ENCODE assay signal across 18 mouse cellular contexts in the genomic region with DNA sequence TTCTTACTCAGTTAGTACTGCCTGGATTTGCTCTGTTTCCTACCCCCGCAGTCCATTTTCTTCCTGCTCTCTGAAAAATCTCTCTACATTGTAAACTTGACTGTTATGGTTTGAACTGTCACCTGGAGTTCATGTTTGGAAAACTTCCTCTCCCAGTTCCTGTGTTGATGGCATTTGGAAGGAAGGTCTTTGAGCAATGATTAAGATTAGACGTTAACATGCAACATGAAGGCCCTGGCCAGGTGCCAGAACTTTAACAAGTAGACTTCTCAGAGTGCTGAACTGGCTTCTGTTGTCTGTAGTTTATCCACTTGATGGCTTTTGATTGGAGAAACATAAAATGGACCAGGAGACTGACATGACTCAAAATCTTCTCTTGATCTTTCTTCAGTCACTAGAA. TPM values are rescaled to one million over a fixed set of nuclear protein-coding genes. Genes with fewer than 3 reads are reported as not detected.
DNase-seq lines count a peak whose midpoint lies in the region; ATAC-seq and TF ChIP-seq lines count a peak whose summit lies in the region.
"Had no signal": no experiment of that assay in that cellular context is flagged by ENCODE, and none has a peak within 500 bp of the region (broad histone marks: within the 10 kb centered on the region; RNA-seq: fewer than 3 reads in every experiment).

No protein-coding gene starts in this region.

- no peak for TF ChIP-seq RAD21 in MEL (IDR thresholded peaks at IDR 0.05; ENCODE audit: low read depth, low read length)

- H3K4me1 ChIP-seq in kidney, adult 2 months (ENCODE audit: control insufficient read depth, insufficient read depth, low read length), result peaks cover 21% of the 10 kb centered on the region
- no peaks in the 10 kb centered on the region for H3K4me1 ChIP-seq in kidney, embryonic 14.5 days (ENCODE audit: control insufficient read depth, insufficient read depth, low read length)
- peaks cover 17 to 18% of the 10 kb centered on the region in 2 experiments for H3K4me1 ChIP-seq in MEL (ENCODE audit: control insufficient read depth in 1 of 2, insufficient read depth in 2 of 2, low read length in 2 of 2)
- peaks cover 13% of the 10 kb centered on the region; the same call in 1 of the 2 replicates for H3K4me1 ChIP-seq in intestine, postnatal 0 days (replicated peaks; ENCODE audit: control insufficient read depth, insufficient read depth, low read length)

- H3K36me3 ChIP-seq in kidney, adult 2 months (ENCODE audit: control insufficient read depth, insufficient read depth, low read length), result no peaks in the 10 kb centered on the region
- H3K36me3 ChIP-seq in kidney, embryonic 14.5 days (ENCODE audit: control insufficient read depth, insufficient read depth, low read length), result no peaks in the 10 kb centered on the region
- H3K36me3 ChIP-seq in MEL (ENCODE audit: control insufficient read depth in 1 of 2, insufficient read depth in 2 of 2, low read length in 2 of 2), result peaks cover 0 to 33% of the 10 kb centered on the region in 2 experiments; a peak in 2 of 4 replicates
- H3K36me3 ChIP-seq in intestine, postnatal 0 days (ENCODE audit: control insufficient read depth, insufficient read depth), result no peaks in the 10 kb centered on the region
- H3K36me3 ChIP-seq: heart, embryonic 10.5 days had no signal

- peaks cover 4% of the 10 kb centered on the region for H3K79me2 ChIP-seq in MEL (ENCODE audit: control insufficient read depth, insufficient read depth, low read length, poor library complexity)

- ATAC-seq in kidney, embryonic 14.5 days (ENCODE audit: low FRiP score, low TSS enrichment), result no peak
- no peak for ATAC-seq in intestine, postnatal 0 days
- ATAC-seq: activated CD4-positive, CD25-positive, alpha-beta regulatory T cell, adult 4 months; intestine, embryonic 16.5 days had no signal

- 40% methylated on average over 2 of the region's 2 CpGs for WGBS in kidney, adult 2 months
- WGBS in kidney, embryonic 14.5 days, result 56% methylated on average over 2 of the region's 2 CpGs
- 25% methylated on average over 2 of the region's 2 CpGs for WGBS in intestine, postnatal 0 days

- no peaks in the 10 kb centered on the region for H3K27me3 ChIP-seq in kidney, adult 2 months (replicated peaks; ENCODE audit: control insufficient read depth, insufficient read depth, low read length)
- H3K27me3 ChIP-seq in kidney, embryonic 14.5 days (ENCODE audit: control insufficient read depth, insufficient read depth, low read length), result no peaks in the 10 kb centered on the region
- H3K27me3 ChIP-seq in MEL (ENCODE audit: control insufficient read depth in 1 of 2, insufficient read depth in 2 of 2, low read length in 2 of 2), result no peaks in the 10 kb centered on the region
- no peaks in the 10 kb centered on the region for H3K27me3 ChIP-seq in intestine, postnatal 0 days (replicated peaks; ENCODE audit: control insufficient read depth, insufficient read depth, low read length)

- no peak overlapping the region for H3K4me3 ChIP-seq in kidney, adult 2 months (ENCODE audit: insufficient read depth, low read depth, low read length)
- H3K4me3 ChIP-seq in kidney, embryonic 14.5 days (ENCODE audit: low read length), result no peak overlapping the region
- no peak overlapping the region for H3K4me3 ChIP-seq in MEL (ENCODE audit: control insufficient read depth in 1 of 2, insufficient read depth in 1 of 2, low read depth in 2 of 2, low read length in 2 of 2)
- no peak overlapping the region for H3K4me3 ChIP-seq in intestine, postnatal 0 days (ENCODE audit: low read depth, low read length)
- H3K4me3 ChIP-seq: heart, embryonic 10.5 days had no signal

- TF ChIP-seq EP300 in MEL (IDR thresholded peaks at IDR 0.05; ENCODE audit: low read depth in 1 of 2, low read length in 2 of 2), result no peak

- no peak for TF ChIP-seq CTCF in kidney, adult 2 months (conservative IDR thresholded peaks at IDR 0.05; ENCODE audit: insufficient read depth, insufficient read length, low read depth, low read length)
- no peak for TF ChIP-seq CTCF in MEL (IDR thresholded peaks at IDR 0.05 in 2 of 3, conservative IDR thresholded peaks at IDR 0.05 in 1 of 3; ENCODE audit: control insufficient read depth in 1 of 3, insufficient read depth in 1 of 3, low read depth in 2 of 3, low read length in 3 of 3, poor library complexity in 1 of 3, severe bottlenecking in 1 of 3)
- no peak for TF ChIP-seq CTCF in intestine, postnatal 0 days (IDR thresholded peaks at IDR 0.05; ENCODE audit: low read depth)

- DNase-seq in cerebellum, postnatal 14 days, result peak; percentile 6 to 16
- DNase-seq in cerebellum, adult 9-11 months, result no peak
- DNase-seq in kidney, adult 2 months, result peak; percentile 75
- DNase-seq in MEL (ENCODE audit: low read depth, low spot score), result peak; percentile 74
- peak; percentile 65 to 71 for DNase-seq in kidney, postnatal 25 days
- no peak for DNase-seq in frontal cortex, postnatal 25 days (ENCODE audit: low spot score in 2 of 2)
- DNase-seq: right cerebral cortex, postnatal 25 days; thymus, postnatal 14 days had no signal

- H3K9me3 ChIP-seq in kidney, embryonic 14.5 days (ENCODE audit: control insufficient read depth, low read length), result peaks cover 5% of the 10 kb centered on the region; the same call in 1 of the 2 replicates
- no peaks in the 10 kb centered on the region for H3K9me3 ChIP-seq in MEL (replicated peaks; ENCODE audit: insufficient read depth, low read length)
- H3K9me3 ChIP-seq in intestine, postnatal 0 days (ENCODE audit: control insufficient read depth), result no peaks in the 10 kb centered on the region
- H3K9me3 ChIP-seq: G1E had no signal

- no peak overlapping the region for H3K27ac ChIP-seq in kidney, adult 2 months (ENCODE audit: insufficient read depth, low read depth, low read length)
- no peak overlapping the region for H3K27ac ChIP-seq in kidney, embryonic 14.5 days (ENCODE audit: low read depth, low read length)
- no peak overlapping the region for H3K27ac ChIP-seq in MEL (ENCODE audit: control insufficient read depth, low read depth, low read length)
- no peak overlapping the region for H3K27ac ChIP-seq in intestine, postnatal 0 days (ENCODE audit: low read depth, low read length)
- H3K27ac ChIP-seq: heart, embryonic 10.5 days had no signal

- no peak overlapping the region for H3K9ac ChIP-seq in kidney, embryonic 14.5 days (ENCODE audit: low read depth, low read length)
- no peak overlapping the region for H3K9ac ChIP-seq in MEL (ENCODE audit: control insufficient read depth, low read depth, low read length, poor library complexity, severe bottlenecking)
- H3K9ac ChIP-seq in intestine, postnatal 0 days (ENCODE audit: low read depth, low read length), result no peak overlapping the region

- no peak overlapping the region for H3K4me2 ChIP-seq in kidney, embryonic 14.5 days (replicated peaks; ENCODE audit: low read depth, low read length)
- H3K4me2 ChIP-seq in intestine, postnatal 0 days (replicated peaks; ENCODE audit: low read depth), result no peak overlapping the region

- no peak for TF ChIP-seq POLR2A in kidney, adult 2 months (IDR thresholded peaks at IDR 0.05; ENCODE audit: low read depth, low read length)
- TF ChIP-seq POLR2A in MEL (IDR thresholded peaks at IDR 0.05; ENCODE audit: control insufficient read depth in 1 of 2, insufficient read depth in 1 of 2, low read depth in 1 of 2, low read length in 2 of 2, poor library complexity in 1 of 2), result no peak

TF ChIP-seq in MEL, 35 proteins besides CTCF, POLR2A, EP300 and RAD21:
- TF ChIP-seq ELF1 (IDR thresholded peaks at IDR 0.05; ENCODE audit: low read depth, low read length), result no peak
- no peak for TF ChIP-seq MYC (IDR thresholded peaks at IDR 0.05; ENCODE audit: low read depth, low read length)
- no peak for TF ChIP-seq MEF2A (IDR thresholded peaks at IDR 0.05; ENCODE audit: extremely low read depth, insufficient replicate concordance, low read depth, low read length, poor library complexity, severe bottlenecking)
- TF ChIP-seq TCF12 (IDR thresholded peaks at IDR 0.05; ENCODE audit: low read depth, low read length), result no peak
- no peak for TF ChIP-seq CHD2 (IDR thresholded peaks at IDR 0.05; ENCODE audit: low read length)
- TF ChIP-seq USF2 (IDR thresholded peaks at IDR 0.05; ENCODE audit: borderline replicate concordance in 1 of 2, insufficient read depth in 1 of 2, low read depth in 1 of 2, low read length in 2 of 2), result no peak
- TF ChIP-seq BHLHE40 (IDR thresholded peaks at IDR 0.05; ENCODE audit: borderline replicate concordance, low read depth, low read length), result no peak
- TF ChIP-seq JUND (IDR thresholded peaks at IDR 0.05; ENCODE audit: low read depth, low read length), result no peak
- no peak for TF ChIP-seq ETS1 (IDR thresholded peaks at IDR 0.05; ENCODE audit: low read depth, low read length)
- TF ChIP-seq UBTF (IDR thresholded peaks at IDR 0.05; ENCODE audit: borderline replicate concordance, insufficient read depth, low read depth, low read length), result no peak
- TF ChIP-seq TBP (IDR thresholded peaks at IDR 0.05; ENCODE audit: low read depth, low read length), result no peak

RNA-seq across cellular contexts. Expression of a gene that starts 31.0 kb away (rescaled TPM):
- polyA plus RNA-seq in kidney, adult 2 months (2012; rRNA removed), result 76.2 and 82.5 TPM in 2 replicates
- polyA plus RNA-seq in kidney, embryonic 14.5 days (2014; fragmentation: Nextera tagmentation; extraction: Ambion mirVana), result 139 and 141 TPM in 2 replicates
- 70.2 and 74.8 TPM in 2 replicates for total RNA-seq in MEL (2012; rRNA removed)
- 10 to 100 TPM in 1 of 2 experiments, not detected in 1; 81.1 TPM for polyA plus RNA-seq in MEL (2012; ENCODE audit: insufficient read depth in 1 of 2, insufficient read length in 2 of 2, low read depth in 1 of 2, low replicate concordance in 2 of 2, missing spikeins in 1 of 2)
- 205 and 228 TPM in 2 replicates for polyA plus RNA-seq in intestine, postnatal 0 days (2015; fragmentation: Nextera tagmentation; extraction: Ambion mirVana)

RNA-seq across cellular contexts. Expression of a gene that starts 32.3 kb away (rescaled TPM):
- polyA plus RNA-seq in kidney, adult 2 months (2012; rRNA removed), result 106 and 129 TPM in 2 replicates
- polyA plus RNA-seq in kidney, embryonic 14.5 days (2014; fragmentation: Nextera tagmentation; extraction: Ambion mirVana), result 1.7 and 3.1 TPM in 2 replicates
- total RNA-seq in MEL (2012; rRNA removed), result 0.35 TPM in 1 of 2 replicates, not detected in the other
- polyA plus RNA-seq in MEL (2012; ENCODE audit: insufficient read depth in 1 of 2, insufficient read length in 2 of 2, low read depth in 1 of 2, low replicate concordance in 2 of 2, missing spikeins in 1 of 2), result under 1 TPM in 1 of 2 experiments, not detected in 1; 0.93 TPM
- polyA plus RNA-seq in intestine, postnatal 0 days (2015; fragmentation: Nextera tagmentation; extraction: Ambion mirVana), result 1.8 and 1.9 TPM in 2 replicates
- total RNA-seq: common myeloid progenitor, adult 5-6 weeks; G1E; hematopoietic stem cell, adult 5-6 weeks; neutrophil, adult 5-6 weeks had no signal
- polyA plus RNA-seq: C2C12, G1E had no signal

Comparison
In these comparisons a context has a peak if more than half of its experiments do, and no peak if none do; other contexts are left out.
1. DNase-seq: peak in cerebellum, postnatal 14 days (2 of 2), kidney, adult 2 months (single experiment), MEL (single experiment) and kidney, postnatal 25 days (2 of 2); none in cerebellum, adult 9-11 months (single experiment) and frontal cortex, postnatal 25 days (0 of 2).
2. RNA of a gene that starts 32.3 kb away (polyA plus RNA-seq): 106 to 129 TPM in kidney, adult 2 months; 1.7 to 3.1 TPM in kidney, embryonic 14.5 days, 1.8 to 1.9 TPM in intestine, postnatal 0 days and 0.93 TPM in MEL; every median in the first group is over 10 times any median in the second.